Mouse (Mus musculus) thymus, adult 2 months (tissue): Measurements from ENCODE around the gene Wdr66. TPM values are rescaled to one million over a fixed set of nuclear protein-coding genes. Genes with fewer than 3 reads are reported as not detected.

ENCODE experiments used
- DNase-seq: peaks from one replicate; pipeline ENCODE4 v3.0.0; 2021
- H3K27ac ChIP-seq: fragments of 200-500 bp; 2 replicates; pipeline ENCODE4 v1.5.1; 2012; ENCODE audit warnings: low read length, control low read depth; ENCODE audit not compliant: control insufficient read depth, insufficient read depth
- H3K27me3 ChIP-seq: fragments of 200-500 bp; 2 replicates; pipeline ENCODE4 v1.6.1; 2012; ENCODE audit warnings: mild to moderate bottlenecking, low read length, moderate library complexity, mixed read lengths; ENCODE audit not compliant: control insufficient read depth, insufficient read depth
- H3K36me3 ChIP-seq: fragments of 200-500 bp; 2 replicates; pipeline ENCODE4 v1.6.1; 2012; ENCODE audit warnings: mild to moderate bottlenecking, low read length, moderate library complexity; ENCODE audit not compliant: control insufficient read depth, insufficient read depth
- H3K4me1 ChIP-seq: fragments of 200-500 bp; replicated peaks from 2 replicates; pipeline ENCODE4 v1.6.1; 2012; ENCODE audit warnings: low read length; ENCODE audit not compliant: control insufficient read depth, insufficient read depth
- H3K4me3 ChIP-seq: fragments of 200-500 bp; 2 replicates; pipeline ENCODE4 v1.5.1; 2012; ENCODE audit warnings: mild to moderate bottlenecking, low read length, control low read depth, moderate library complexity; ENCODE audit not compliant: control insufficient read depth, insufficient read depth
- CTCF ChIP-seq: fragments of 200-500 bp; IDR thresholded peaks from 2 replicates; pipeline ENCODE4 v1.5.1; 2012; ENCODE audit warnings: mild to moderate bottlenecking, control low read depth, low read length, moderate library complexity, borderline replicate concordance; ENCODE audit not compliant: control insufficient read depth, poor library complexity, insufficient read depth; ENCODE audit errors: extremely low read depth
- POLR2A ChIP-seq: fragments of 200-500 bp; IDR thresholded peaks from 2 replicates; pipeline ENCODE4 v1.6.1; 2012; ENCODE audit warnings: mild to moderate bottlenecking, low read length, control low read depth, moderate library complexity; ENCODE audit not compliant: control insufficient read depth, poor library complexity, insufficient read depth; ENCODE audit errors: extremely low read depth
- WGBS: fragments of 180-500 bp; shearing (Covaris S2); methylation state at CpG from one replicate; pipeline ENCODE4 v1.1.7; 2018; 5-methylcytosine and 5-hydroxymethylcytosine counted together
- polyA plus RNA-seq: library from polyadenylated mRNA; depleted of rRNA; stranded (reverse); fragments of >200 nt; gene quantifications from 2 replicates; pipeline ENCODE4 v1.2.3, GENCODE M21; 2012

Gene Wdr66
- polyA plus RNA-seq, 1 experiment, result 2.4 TPM

DNA sequence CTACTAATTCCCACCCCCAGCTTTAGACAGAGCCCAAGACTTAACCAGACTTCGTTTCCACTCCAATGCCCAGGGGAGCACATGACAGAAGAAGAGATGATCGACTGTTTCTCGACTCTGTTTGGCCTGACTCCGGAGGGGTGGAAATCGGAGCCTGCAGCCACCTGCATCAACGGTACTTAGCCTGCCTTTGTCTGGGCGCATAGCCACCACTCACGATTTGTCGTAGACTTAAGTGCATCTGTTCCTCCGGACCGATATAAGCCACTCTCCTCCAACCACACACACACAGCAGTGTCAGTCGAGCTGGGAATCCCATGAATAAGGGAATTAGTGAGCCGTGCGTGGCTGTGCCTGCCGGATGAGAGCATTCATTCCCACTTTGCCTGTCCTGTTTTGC, 72.3 kb downstream of the Wdr66 start:
- Histone ChIP-seq H3K4me3 (no peak overlapping the region), H3K27ac (no peak overlapping the region), H3K4me1 (no peaks in the 10 kb centered on the region), H3K36me3 (no peaks in the 10 kb centered on the region), H3K27me3 (no peaks in the 10 kb centered on the region)
- TF ChIP-seq POLR2A (no peak), CTCF (no peak)
- WGBS, result 89% methylated on average over 15 of the region's 15 CpGs
- DNase-seq, result no peak

DNA sequence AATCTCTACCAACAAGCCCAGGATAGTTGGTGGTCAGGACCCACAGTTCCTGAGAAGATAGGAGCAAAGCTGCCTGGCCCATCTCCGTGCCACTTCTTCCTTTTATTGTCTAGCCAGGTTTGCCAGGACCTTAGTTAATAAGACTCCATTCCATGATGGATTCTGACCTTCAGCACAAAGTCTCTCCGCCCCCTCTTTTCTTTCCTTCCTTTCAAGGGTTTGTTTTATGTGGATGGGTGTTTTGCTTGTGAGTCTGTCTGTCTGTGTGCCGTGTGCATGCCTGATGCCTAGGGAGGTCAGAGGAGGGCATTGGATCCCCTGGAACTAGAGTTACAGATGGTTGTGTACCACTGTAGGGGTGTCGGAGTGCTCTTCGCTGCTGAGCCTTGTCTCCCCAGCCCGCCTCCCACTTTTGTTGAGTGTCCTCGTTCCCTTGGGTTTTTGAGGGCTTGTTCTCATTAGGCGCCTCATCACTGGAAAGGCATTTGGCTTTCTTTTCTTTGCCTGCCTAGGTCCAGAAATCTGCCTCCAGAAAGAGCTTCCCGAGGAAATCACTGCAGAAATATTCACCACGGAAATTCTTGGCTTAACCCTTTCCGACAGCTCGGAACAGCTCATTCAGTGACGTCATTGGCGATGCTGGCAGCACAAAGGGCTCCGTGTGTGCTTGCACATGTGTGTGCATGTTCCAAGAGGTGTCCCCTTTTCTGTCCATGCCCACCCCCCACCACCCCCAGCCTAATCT, 74.3 kb downstream of the Wdr66 start:
- Histone ChIP-seq H3K27me3 (no peaks in the 10 kb centered on the region), H3K4me1 (no peaks in the 10 kb centered on the region), H3K36me3 (no peaks in the 10 kb centered on the region), H3K4me3 (no peak overlapping the region), H3K27ac (no peak overlapping the region)
- DNase-seq, result no peak
- WGBS, result 92% methylated on average over 15 of the region's 15 CpGs
- TF ChIP-seq POLR2A (no peak), CTCF (no peak)

DNA sequence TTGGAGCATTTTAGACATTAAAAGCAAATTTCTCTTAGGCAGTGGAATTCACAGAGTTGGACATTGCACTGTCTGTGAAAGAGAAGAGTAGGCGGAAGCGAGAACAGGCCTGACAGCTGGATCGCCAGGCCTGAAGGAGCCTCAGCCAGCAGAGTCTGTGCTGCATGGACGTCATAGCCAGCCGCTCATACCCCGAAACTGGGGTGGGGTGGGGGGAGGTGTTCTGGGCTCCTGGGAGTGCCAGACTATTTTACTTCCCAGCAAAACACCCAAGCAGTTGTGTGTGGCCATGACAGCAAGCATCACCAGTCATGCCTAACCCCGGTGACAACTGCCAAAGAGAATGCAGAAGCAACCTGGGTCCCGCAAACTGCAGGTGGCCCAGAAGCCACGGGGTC, 74.8 kb downstream of the Wdr66 start:
- Histone ChIP-seq H3K27me3 (no peaks in the 10 kb centered on the region), H3K36me3 (no peaks in the 10 kb centered on the region), H3K4me1 (no peaks in the 10 kb centered on the region), H3K4me3 (no peak overlapping the region), H3K27ac (no peak overlapping the region)
- DNase-seq, result no peak
- WGBS, result 87% methylated on average over 9 of the region's 9 CpGs
- no peak for TF ChIP-seq CTCF
- no peak for TF ChIP-seq POLR2A

DNA sequence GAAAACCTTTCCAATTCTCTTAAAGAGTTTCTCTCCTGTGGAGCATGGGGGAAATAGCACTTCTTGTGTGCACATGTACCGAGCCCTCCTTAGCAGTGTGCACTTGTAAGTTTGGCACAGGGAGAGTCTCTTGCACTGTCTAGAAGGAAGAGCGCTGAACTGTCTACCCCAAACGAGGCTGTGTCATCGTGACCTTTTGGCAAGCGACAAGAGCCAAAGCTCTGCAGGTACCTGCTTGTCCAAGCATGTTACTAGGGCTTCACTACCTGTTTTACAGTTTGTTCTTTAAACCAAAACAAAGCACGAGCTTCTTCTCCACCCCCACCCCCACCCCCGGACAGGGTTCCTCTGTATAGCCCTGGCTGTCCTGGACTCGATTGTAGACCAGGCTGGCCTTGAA, 75.8 kb downstream of the Wdr66 start:
- no peak for TF ChIP-seq CTCF
- H3K27me3 ChIP-seq, result no peaks in the 10 kb centered on the region
- H3K27ac ChIP-seq, result no peak overlapping the region
- no peak for DNase-seq
- no peaks in the 10 kb centered on the region for H3K4me1 ChIP-seq
- WGBS, result 89% methylated on average over 8 of the region's 8 CpGs
- no peak overlapping the region for H3K4me3 ChIP-seq
- no peaks in the 10 kb centered on the region for H3K36me3 ChIP-seq

DNA sequence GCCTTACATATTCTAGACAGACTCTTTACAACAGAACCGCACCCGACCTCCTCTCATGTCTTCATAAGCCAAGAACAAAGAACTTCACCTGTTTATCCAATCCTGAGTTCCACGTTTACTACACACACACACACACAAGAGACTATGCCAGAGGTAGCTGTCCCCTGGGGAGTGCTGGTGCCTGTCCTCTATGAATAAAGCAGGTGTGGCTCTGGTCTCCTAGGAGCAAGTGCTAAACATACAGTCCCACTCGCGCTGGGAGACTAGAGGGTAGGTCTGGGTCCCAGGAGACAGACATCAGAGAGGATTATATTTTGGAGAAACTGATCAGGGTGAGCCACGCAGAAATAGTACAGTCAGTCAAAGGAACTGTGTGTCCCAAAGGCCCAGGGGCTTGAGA, 81.7 kb downstream of the Wdr66 start:
- H3K27ac ChIP-seq, result no peak overlapping the region
- H3K36me3 ChIP-seq, result no peaks in the 10 kb centered on the region
- H3K4me3 ChIP-seq, result no peak overlapping the region
- DNase-seq, result no peak
- TF ChIP-seq CTCF (no peak), POLR2A (no peak)
- H3K4me1 ChIP-seq, result no peaks in the 10 kb centered on the region
- H3K27me3 ChIP-seq, result no peaks in the 10 kb centered on the region
- WGBS, result 94% methylated on average over 6 of the region's 6 CpGs

DNA sequence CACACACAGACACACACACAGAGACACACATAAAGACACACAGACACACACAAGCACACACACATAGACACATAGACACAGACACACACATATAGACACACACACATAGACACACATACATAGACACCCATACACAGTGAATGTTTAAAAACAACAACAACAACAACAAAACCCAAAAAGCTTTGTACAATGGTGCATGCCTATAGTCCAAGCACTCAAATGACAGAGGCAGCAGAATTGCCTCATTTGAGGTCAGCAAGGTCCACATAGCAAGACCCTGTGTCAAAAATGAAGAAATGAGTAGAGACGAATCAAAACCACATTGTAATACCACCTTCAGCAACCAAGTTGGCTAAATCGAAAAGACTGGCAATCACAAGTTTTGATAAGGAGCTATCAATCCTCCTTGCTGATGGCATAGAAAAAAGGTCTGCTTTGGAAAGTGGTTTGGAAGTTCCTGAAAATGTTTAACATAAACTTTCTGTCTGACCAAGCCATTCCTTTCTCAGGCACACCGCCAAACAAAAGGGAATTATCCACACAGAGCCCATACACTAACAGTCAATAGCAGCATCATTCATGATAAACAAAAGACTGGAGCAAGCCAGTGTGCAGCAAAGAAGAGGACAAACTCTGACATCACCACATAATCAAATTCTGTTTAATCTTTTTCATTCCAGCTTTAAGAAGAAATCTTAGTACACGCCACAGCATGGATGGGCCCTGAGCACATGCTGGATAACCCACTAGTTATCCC, 84.5 kb downstream of the Wdr66 start:
- Histone ChIP-seq H3K4me3 (no peak overlapping the region), H3K4me1 (no peaks in the 10 kb centered on the region), H3K27ac (no peak overlapping the region), H3K27me3 (no peaks in the 10 kb centered on the region), H3K36me3 (no peaks in the 10 kb centered on the region)
- no peak for DNase-seq
- TF ChIP-seq POLR2A (no peak), CTCF (no peak)
- 95% methylated on average over 4 of the region's 4 CpGs for WGBS
